Mouse (Mus musculus) left cerebral cortex, adult 18-20 months (tissue): ENCODE measurements at regions not wholly inside any gene's neighbourhood (a gene's known extent, or its start where the extent isn't known, plus 50 kb on each side); places are given as distances from the start of the nearest gene placed in this dataset.
A peak's percentile ranks its signal among the peaks of the same experiment; 100 is the strongest.

Experiments
- DNase-seq, 2 experiments: peaks; one replicate each; pipeline ENCODE4 v3.0.0; 2021 to 2022; ENCODE audit warnings: low spot score in 2 of 2, mixed read lengths in 1 of 2

- DNase-seq = no peak
Observed at GRCm38 (mm10) chr2:114275536-114275935, 74.3 kb upstream of the Zfp770 start.

DNA sequence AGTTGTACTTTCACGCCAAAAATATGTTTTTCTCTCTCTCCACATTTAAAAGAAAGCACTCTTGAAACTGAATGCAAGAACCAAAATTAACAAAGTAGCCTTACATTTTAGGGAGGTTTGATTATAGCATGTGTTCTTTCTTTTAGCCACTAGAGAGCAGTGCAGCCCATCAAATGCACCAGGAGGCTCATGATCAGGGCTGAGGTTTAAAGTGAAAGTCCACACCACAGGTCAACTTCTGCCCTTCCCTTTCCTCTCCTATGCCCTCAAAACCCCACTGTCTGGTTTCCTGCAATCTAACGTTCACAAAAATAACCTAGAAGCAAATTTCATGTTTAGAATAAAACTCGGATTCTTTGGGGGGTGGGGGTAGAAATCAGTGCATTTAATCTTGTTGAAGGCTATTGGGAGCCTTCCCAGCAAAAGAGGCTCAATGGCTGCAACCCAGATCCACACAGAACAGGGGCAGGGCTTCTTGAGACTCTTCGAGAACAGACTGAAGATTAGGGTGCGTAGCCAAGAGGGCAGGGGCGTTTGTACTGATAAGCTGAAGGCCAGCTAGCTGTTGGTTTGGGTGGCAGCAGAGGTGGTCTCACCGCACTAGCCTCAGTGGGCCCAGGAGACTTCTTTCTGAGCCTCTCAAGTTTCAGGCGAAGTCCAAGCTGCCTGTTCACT lies 59.3 kb upstream of the Zfp770 start:
- DNase-seq = peak in 1 of 2 experiments; percentile 27

- DNase-seq = peak in 1 of 2 experiments; percentile 23
Observed at GRCm38 (mm10) chr2:114259539-114259938, 58.3 kb upstream of the Zfp770 start.
